Mouse (Mus musculus) left cerebral cortex, adult 6 months (tissue): ENCODE measurements around the gene 4933411K16Rik. TPM values are rescaled to one million over a fixed set of nuclear protein-coding genes. Genes with fewer than 3 reads are reported as not detected.

Experiments
- long read RNA-seq, 2 experiments: library from polyadenylated mRNA; unstranded; transcript quantifications; one replicate each; pipeline ENCODE4 v2.0.0; 2019 to 2020
- polyA plus RNA-seq: library from polyadenylated mRNA; unstranded; fragments of <200 nt; fragmentation: Nextera tagmentation; gene quantifications from 2 replicates; pipeline ENCODE4 v1.2.3, GENCODE M21; 2021

The 4933411K16Rik gene
- polyA plus RNA-seq = not detected in 2 replicates
- long read RNA-seq, experiment 1 = 0 reads
- long read RNA-seq, experiment 2 = 0 reads

DNA sequence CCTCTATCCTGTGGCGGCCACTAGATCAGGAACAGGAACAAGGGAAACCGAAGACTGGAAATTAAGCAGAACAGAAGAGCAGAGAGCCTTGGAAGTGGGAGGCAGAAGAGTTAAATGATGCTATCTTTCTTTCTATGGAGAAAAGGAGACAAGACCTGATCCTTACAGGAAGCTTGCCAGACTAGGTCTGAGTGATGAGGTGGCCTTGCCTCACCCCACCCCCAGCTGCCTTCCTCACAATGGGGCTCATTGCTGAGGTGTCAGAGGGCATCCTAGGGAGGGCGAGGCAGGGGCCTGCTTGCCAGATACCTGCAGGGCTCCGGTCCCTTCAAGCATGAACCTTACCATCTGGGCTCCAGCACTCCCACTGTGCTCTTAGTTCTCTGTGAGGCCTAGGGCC, at the start of gene 4933411K16Rik:
Gene 4933411K16Rik (plus strand): TSS at position 301 of the 400 bp plus-strand sequence.

DNA sequence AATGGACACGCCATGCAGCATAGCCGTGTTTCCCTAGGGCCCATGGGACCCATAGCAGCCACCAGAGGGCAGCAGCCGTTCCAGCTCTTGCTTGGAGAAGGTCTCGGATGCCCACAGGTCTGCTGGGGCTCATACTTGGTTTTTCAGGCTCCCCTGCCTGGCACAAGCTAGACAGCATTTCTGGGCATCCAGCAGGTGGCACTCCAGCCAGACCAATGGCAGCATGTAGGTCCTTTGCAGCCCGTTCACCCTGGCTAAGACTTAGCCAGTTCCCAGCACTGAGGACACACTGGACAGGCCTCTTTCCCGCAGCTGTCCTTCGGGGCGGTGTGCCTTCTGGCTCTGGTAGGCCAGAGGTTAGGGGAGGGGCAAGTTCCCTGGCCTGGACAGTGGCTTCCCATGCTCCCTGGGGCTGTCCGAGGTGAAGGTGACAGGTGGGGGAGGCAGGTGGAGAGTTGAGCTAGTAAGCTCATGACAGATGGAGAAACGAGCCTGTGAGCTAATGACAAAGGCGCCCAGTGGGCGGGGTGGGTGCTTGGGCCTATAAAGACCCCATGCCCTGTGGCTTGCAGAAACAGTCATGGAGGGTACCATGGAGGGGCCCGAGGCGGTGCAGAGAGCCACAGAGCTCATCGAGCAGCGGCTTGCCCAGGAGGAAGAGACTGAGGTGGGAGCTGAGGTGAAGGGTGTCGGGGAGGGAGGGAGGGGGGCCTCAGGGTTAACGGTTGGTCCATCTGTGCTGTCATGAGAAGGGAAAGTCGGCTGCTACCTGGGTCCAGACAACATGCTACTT, 16.4 kb upstream of the 4933411K16Rik start, which contains the start of gene Ankrd2:
Gene Ankrd2 (plus strand): TSS at position 545 of the 793 bp plus-strand sequence.

DNA sequence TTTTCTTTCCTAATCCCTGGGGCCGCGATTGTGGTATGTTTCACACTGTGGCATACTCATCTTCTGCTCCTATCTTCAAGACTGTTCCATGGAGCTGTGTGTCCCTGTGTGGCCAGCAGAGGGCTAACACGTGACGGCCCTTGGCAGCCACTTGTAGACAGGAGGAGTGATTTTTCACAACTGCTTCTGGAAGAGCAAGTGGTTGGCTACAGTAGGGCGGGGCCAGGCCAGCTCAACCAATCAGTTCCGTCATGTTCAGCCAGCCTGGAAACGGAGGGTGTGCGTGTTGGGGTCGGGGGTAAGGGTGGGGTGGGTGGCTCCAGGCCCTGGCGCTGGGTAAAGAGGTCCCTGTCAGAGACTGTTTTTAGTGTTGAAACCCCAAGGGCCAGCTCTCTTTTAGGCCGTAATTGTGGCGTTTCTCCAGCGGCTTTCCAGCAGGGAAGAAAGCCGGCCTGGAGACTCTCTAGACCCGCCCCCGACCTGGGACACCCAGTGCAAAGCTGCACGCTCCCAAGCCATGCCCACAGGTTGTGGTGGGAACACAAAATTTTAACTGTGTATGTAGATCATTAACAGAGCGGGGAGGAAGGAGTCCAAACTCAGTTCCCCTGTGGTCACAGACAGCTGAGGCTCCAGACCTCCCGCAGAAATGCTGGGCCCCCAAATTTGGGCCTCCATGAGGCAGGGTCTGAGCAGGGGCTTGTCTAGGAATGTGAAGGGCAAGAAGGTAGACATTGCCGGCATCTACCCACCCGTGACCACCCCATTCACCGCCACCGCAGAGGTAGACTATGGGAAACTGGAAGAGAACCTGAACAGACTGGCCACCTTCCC, 6.6 kb upstream of the 4933411K16Rik start, which contains the start of gene Hoga1:
Gene Hoga1 (plus strand): TSS at position 342 of the 834 bp plus-strand sequence.

GRCm38 (mm10) chr19:42086166-42086565, 34.1 kb downstream of the 4933411K16Rik start, which contains the start of gene Morn4:
Gene Morn4, minus strand, starts transcription at chr19:42086357.

DNA sequence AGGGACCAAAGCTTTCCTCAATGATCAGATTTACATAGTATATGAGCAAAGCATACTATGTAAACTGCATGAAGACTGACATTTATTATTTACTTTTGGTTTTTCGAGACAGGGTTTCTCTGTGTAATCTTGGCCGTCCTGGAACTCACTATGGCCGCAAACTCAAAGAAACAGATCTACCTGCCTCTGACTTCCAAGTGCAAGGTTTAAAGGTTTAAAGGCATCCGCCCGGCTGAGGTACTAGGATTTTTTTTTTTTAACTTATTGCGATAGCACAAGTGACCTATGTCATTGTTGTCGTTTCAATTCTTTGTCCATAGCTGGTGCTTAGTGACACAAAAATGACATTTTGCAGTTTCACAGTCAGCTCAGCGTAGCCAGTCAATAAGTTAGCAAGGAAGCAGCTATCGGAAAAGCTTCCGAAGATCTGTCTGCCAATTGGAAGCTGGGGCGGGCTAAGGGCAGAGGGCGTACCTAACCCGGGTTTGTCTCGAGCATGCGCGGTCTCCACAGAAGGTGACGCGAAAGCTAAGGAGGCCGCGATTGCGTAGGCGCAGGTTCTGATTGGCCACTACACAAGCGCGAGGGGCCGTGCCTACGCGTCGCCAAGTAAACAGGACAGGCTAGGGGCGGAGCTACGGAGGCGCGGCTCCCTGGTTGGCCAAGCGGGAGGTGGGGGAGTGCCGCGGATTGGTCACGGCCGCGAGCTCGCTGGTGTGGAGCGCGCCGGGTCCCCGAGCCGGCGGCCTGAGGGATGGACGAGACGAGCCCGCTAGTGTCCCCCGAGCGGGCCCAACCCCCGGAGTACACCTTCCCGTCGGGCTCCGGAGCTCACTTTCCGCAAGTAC, 37.9 kb downstream of the 4933411K16Rik start, which contains the start of gene Pi4k2a:
Gene Pi4k2a (plus strand): TSS at position 723 of the 848 bp plus-strand sequence.

Other genes starting within 250 kb of the 4933411K16Rik start
- 38.8 and 67.3 TPM in 2 replicates for gene Frat1, start 222.3 kb upstream of the 4933411K16Rik start, polyA plus RNA-seq
- gene Frat2, start 204.1 kb upstream of the 4933411K16Rik start, polyA plus RNA-seq = 0.47 and 2.9 TPM in 2 replicates
- 9.4 and 10.5 TPM in 2 replicates for gene Rrp12, start 156.1 kb upstream of the 4933411K16Rik start, polyA plus RNA-seq
- 796 and 831 TPM in 2 replicates for gene Pgam1, start 140.3 kb upstream of the 4933411K16Rik start, polyA plus RNA-seq
- gene Exosc1, start 118.8 kb upstream of the 4933411K16Rik start, polyA plus RNA-seq = 47.8 and 54.7 TPM in 2 replicates
- 33.6 and 40.0 TPM in 2 replicates for gene Zdhhc16, start 118.8 kb upstream of the 4933411K16Rik start, polyA plus RNA-seq
- 7.5 and 9.4 TPM in 2 replicates for gene Mms19, start 71.1 kb upstream of the 4933411K16Rik start, polyA plus RNA-seq
- gene Ubtd1, start 70.5 kb upstream of the 4933411K16Rik start, polyA plus RNA-seq = 4.6 and 7.3 TPM in 2 replicates
- 0.73 and 0.74 TPM in 2 replicates for gene Ankrd2, start 16.2 kb upstream of the 4933411K16Rik start, polyA plus RNA-seq
- 0.40 and 0.59 TPM in 2 replicates for gene Hoga1, start 6.6 kb upstream of the 4933411K16Rik start, polyA plus RNA-seq
- gene Morn4, start 34.1 kb downstream of the 4933411K16Rik start, polyA plus RNA-seq = 54.3 and 60.6 TPM in 2 replicates
- 9.2 and 12.7 TPM in 2 replicates for gene Pi4k2a, start 38.2 kb downstream of the 4933411K16Rik start, polyA plus RNA-seq
- 87.6 and 90.4 TPM in 2 replicates for gene Avpi1, start 76.8 kb downstream of the 4933411K16Rik start, polyA plus RNA-seq
- gene Marveld1, start 95.2 kb downstream of the 4933411K16Rik start, polyA plus RNA-seq = 0.91 and 1.5 TPM in 2 replicates
- 13.5 and 20.6 TPM in 2 replicates for gene Zfyve27, start 111.7 kb downstream of the 4933411K16Rik start, polyA plus RNA-seq
- 0.63 and 0.94 TPM in 2 replicates for gene Sfrp5, start 150.0 kb downstream of the 4933411K16Rik start, polyA plus RNA-seq
- 179 and 197 TPM in 2 replicates for gene Golga7b, start 195.3 kb downstream of the 4933411K16Rik start, polyA plus RNA-seq